Mouse (Mus musculus): ENCODE data around the gene Tysnd1.

Gene Tysnd1

GRCm38 (mm10) chr10:61689405-61689804 is 5.9 kb upstream of the Tysnd1 start:
- DNase-seq (ENCODE audit: low spot score in 2 of 2) = no peak

DNA sequence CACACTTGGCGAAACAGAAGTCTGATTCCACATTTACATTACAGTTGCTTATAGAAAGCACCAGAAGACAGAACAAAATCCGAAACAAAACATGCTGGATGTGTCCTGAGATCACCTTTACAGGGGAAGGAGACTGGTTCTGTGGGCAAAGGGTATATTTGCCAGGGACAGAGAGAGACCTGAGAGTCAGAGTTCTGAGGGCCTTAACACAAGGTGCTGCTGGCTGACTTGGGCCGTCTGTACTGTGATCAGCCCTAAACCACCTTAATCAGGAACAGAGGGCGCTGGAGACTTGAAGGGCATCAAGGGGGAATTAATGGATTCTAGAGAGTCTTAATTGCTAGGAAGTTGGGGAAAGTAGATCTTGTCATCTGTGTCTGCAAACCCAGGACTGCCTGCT is 1.8 kb upstream of the Tysnd1 start:
- DNase-seq (ENCODE audit: low spot score in 2 of 2) = no peak

DNA sequence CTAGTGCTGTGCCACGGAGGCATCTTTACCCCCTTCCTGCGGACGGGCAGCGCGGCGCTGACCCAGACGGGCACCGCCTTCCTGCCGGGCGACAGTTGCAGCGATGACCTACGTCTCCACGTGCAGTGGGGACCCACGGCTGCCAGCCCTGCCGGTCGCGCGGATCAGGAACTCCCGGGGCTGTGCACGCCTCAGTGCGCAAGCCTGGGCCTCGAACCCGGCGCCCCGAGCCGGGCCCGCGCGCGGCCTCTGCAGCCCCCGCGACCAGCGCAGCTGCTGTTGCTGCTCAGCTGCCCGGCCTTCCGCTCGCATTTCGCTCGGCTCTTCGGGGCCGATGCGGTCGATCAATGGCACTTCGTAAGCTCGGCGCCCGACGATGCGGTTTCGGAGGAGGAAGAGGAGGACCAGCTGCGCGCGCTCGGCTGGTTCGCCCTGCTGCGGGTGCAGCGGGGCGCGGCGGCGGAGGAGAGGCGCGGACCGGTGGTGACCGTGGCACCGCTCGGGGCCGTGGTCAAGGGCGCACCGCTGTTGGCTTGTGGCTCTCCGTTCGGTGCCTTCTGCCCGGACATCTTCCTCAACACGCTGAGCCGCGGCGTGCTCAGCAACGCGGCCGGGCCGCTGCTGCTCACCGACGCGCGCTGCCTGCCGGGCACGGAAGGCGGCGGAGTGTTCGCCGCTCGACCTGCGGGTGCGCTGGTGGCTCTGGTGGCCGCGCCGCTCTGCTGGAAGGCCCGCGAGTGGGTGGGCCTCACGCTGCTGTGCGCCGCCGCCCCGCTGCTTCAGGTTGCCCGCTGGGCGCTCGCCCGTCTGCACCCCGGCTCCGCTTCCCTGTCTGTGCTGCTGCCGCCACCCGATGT is 617 bp downstream of the Tysnd1 start:
- peak in 1 of 2 experiments; percentile 8 for DNase-seq (ENCODE audit: low spot score in 2 of 2)

GRCm38 (mm10) chr10:61696560-61696823 is 1.2 kb downstream of the Tysnd1 start:
- DNase-seq (ENCODE audit: low spot score in 2 of 2) = no peak

GRCm38 (mm10) chr10:61697028-61697427 is 1.7 kb downstream of the Tysnd1 start:
- DNase-seq (ENCODE audit: low spot score in 2 of 2) = no peak

DNA sequence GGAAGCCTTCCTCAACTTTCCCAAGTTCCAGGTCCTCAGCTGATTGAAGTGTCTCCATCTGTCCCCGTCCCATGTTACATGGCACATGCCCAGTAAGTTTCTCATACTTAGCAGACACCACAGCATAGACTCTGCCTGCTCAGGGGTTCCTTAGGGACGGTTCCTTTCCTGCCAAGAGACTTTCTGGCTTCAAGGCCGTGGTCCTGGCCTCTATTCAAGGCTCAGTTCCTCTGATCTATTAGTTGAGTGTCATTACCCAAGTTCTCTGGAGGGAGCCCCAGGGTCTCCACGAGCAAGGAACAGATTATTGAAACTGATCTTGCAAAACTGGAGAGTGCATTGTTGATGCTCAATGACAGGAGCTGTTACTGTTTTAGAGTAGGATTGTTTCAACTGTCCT is 9.3 kb downstream of the Tysnd1 start:
- no peak for DNase-seq (ENCODE audit: low spot score in 2 of 2)

DNA sequence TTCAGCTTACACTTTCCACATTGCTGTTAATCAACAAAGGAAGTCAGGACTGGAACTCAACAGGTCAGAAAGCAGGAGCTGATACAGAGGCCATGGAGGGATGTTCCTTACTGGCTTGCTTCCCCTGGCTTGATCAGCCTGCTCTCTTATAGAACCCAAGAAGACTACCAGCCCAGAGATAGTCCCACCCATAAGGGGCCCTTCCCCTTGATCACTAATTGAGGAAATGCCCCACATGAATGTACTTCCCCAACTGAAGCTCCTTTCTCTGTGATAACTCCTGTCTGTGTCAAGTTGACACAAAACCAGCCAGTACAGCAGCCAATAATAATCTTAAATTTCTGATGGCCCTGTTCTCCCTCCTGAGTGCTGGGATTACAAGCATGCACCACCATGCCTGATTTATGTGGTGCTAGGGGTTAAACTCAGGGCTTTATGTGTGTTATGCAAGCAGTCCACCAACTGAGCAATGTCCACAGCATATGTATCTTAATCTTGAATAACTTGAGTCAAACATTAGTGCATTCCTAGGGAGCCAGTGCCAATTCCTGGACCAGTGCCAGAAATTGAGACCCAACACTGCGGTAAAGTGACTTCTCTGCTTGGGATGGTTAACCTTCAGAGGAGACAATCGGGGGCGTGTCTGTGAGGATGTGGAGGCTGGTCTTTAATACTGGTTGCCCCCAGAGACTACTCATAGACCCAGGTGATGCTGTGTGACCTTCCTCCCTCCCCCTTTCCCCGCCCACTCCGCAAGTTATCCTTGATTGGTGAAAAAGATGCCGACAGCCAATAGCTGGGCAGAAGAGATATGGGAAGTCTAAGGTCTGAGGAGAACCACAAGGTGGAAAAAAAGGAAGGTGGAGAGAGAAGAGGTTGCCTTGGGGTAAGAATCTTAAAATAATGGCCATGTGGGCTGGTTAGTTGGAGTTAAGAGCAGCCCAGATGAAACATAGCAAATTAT is 11.4 kb downstream of the Tysnd1 start:
- DNase-seq (ENCODE audit: low spot score in 2 of 2) = no peak

- DNase-seq (ENCODE audit: low spot score in 2 of 2) = no peak
Observed at GRCm38 (mm10) chr10:61713601-61714000, 18.3 kb downstream of the Tysnd1 start.

DNA sequence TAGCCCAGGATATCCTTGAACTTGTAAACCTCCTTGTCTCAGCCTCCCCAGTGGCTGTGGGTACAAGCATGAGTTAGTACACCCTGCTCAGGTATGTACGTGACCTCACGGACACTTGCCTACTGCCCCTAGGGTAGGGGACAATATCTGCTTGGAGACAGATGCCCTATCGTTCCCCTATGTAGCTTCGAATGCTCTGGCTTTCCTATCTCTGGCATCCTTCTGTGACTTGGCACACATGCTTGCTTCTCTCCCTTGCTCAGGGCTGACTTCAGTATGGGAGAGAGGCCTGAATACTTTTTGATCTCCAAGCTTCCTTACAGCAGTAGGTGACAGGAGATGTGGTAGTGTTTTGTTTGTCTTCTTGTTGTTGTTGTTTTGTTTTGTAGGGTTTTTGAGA is 18.8 kb downstream of the Tysnd1 start:
- peak in 1 of 2 experiments; percentile 20 for DNase-seq (ENCODE audit: low spot score in 2 of 2)

DNA sequence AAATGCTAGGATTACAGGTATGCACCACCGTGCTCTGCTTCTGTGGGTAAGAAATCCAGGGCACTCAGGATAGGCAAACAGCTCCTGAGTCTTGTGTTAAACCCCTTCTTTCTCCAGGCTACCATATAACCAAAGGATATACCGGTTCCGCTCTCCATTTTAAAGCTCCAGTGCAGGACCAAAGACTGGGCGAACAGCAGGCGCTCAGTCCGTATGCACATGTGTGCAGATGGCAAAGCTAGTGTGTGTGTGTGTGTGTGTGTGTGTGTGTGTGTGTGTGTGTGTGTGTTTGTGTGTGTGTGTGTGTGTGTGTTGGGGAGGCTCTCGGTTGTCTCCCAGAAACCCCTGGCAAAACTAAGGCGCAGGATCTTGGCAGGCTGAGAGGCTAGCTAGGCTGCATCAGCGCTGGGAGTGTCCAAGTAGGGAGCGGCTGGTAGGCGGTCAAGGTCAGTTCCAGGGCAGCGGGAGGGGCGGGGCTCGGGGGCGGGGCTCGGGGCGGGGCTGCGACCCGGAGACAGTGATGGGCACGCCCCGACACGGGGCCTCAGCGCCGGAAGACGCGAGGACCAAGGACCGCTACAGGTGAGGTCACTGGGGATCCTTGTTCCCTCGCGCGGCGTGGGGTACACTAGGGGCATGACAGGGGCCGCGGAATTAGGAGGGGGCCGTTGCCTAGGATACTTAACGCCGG is 19.6 kb downstream of the Tysnd1 start, which contains the start of gene Aifm2:
Gene Aifm2, plus strand, starts transcription at position 493 of the 691 bp plus-strand sequence.
- DNase-seq (ENCODE audit: low spot score in 2 of 2) = peak; percentile 34 to 56

- DNase-seq (ENCODE audit: low spot score in 2 of 2) = no peak
Observed at GRCm38 (mm10) chr10:61715462-61715837, 20.1 kb downstream of the Tysnd1 start.

DNA sequence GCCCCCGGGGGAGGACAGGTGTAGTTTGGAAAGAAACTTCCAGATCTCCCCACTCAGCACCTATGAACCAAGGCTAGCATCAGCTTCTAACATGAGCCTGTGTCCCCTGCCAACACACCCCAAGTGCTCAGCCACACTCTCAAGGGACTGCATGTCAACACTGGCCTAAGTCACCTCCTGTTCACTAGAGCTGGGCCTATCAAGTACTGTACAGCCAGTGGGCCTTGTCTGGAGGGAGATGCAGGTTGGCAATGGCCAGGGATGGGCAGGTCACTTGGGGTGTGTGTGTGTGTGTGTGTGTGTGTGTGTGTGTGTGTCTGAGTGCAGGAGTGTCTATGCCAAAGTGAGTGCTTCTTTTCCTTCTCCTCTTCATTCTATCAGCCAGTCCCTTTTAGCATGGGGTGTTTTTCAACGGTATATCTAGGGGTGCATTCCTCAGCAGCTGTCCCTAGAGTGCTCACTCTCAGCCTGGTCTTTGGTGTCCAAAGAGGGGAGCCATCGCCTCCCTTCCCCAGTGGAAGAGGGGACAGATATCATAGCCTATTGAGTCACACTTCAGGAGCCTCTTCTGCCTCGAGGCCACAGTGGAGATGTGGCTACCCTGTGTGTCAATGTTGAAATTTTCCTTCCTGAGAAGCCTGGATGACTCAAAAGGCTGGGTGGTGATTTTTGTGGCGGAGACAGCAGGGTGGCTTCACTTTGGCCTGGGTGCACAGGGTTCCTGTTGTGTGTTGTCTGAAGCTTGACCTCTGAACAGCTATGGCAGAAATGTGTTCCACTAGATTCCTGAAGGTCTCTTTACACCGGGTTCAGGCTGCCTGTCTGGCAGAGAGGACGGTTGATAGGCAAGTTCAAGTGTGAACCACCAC is 20.9 kb downstream of the Tysnd1 start:
- DNase-seq (ENCODE audit: low spot score in 2 of 2) = no peak

GRCm38 (mm10) chr10:61717406-61718296 is 22.3 kb downstream of the Tysnd1 start:
- no peak for DNase-seq (ENCODE audit: low spot score in 2 of 2)

- DNase-seq (ENCODE audit: low spot score in 2 of 2) = no peak
Observed at GRCm38 (mm10) chr10:61720331-61720730, 25.0 kb downstream of the Tysnd1 start.

- no peak for DNase-seq (ENCODE audit: low spot score in 2 of 2)
Observed at GRCm38 (mm10) chr10:61722215-61722614, 26.9 kb downstream of the Tysnd1 start.

GRCm38 (mm10) chr10:61723271-61723670 is 28.0 kb downstream of the Tysnd1 start:
- no peak for DNase-seq (ENCODE audit: low spot score in 2 of 2)

GRCm38 (mm10) chr10:61729181-61729580 is 33.9 kb downstream of the Tysnd1 start:
- DNase-seq (ENCODE audit: low spot score in 2 of 2) = no peak

DNA sequence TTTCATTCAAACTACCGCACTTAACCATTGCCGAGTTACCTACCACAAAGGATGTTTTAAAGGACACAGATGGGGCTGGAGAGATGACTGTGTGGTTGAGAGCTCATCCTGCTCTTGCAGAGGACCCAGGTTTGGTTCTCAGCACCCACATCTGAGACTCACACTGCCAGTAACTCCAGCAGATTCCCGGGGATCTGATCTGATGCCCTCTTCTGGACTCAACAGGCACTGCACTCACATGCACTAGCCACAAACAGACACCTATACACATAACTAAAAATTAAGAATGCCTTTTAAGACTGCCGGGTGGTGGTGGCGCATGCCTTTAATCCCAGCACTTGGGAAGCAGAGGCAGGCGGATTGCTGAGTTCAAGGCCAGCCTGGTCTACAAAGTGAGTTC is 34.9 kb downstream of the Tysnd1 start:
- DNase-seq (ENCODE audit: low spot score in 2 of 2) = no peak

DNA sequence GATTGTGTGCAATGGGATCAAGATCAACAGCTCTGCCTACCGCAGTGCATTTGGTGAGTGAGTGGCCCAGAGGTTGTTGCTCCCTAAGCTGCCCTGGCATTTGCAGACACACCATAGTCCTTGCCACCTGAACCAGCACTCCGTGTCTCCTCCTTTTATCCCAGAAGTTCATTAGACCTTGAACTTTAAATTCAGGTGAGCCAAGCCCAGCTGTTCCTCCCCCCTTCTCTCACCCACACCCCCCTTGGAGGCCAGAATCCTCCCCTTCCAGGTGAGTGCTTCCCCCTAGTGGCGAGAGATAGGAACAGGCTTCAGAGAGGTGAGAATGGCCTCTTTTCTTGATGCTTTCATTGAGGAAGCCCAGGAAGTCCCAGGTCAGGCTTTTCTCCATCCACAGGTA is 39.1 kb downstream of the Tysnd1 start:
- DNase-seq (ENCODE audit: low spot score in 2 of 2) = no peak

- DNase-seq (ENCODE audit: low spot score in 2 of 2) = no peak
Observed at GRCm38 (mm10) chr10:61736671-61737078, 41.4 kb downstream of the Tysnd1 start.
